Mouse (Mus musculus) MEL (cell line): ENCODE data around the gene Ap3b1. TPM values are rescaled to one million over a fixed set of nuclear protein-coding genes. Genes with fewer than 3 reads are reported as not detected.
"Not testable (repeated sequence)": the region's sequence is repeated elsewhere in the genome, so short reads cannot be mapped to it uniquely, and the experiment has no call there.

Experiments
- DNase-seq: peaks from one replicate; pipeline ENCODE4 v3.0.0; 2011; ENCODE audit warnings: low read depth, low spot score
- H3K27ac ChIP-seq: 2 replicates; pipeline ENCODE4 v1.5.1; 2012; ENCODE audit warnings: low read depth, mild to moderate bottlenecking, control low read depth, low read length, moderate library complexity; ENCODE audit not compliant: control insufficient read depth
- H3K27me3 ChIP-seq, 2 experiments: fragments of 150-350 bp in 1 of 2; sonication (generic) in 1 of 2; 2 replicates each; pipeline ENCODE4 v1.6.1; 2012; ENCODE audit warnings: low read length in 2 of 2, mild to moderate bottlenecking in 2 of 2, improper control_type of control experiment in 1 of 2, moderate library complexity in 1 of 2; ENCODE audit not compliant: insufficient read depth in 2 of 2, control insufficient read depth in 1 of 2
- H3K36me3 ChIP-seq, 2 experiments: 2 replicates each; pipeline ENCODE4 v1.6.1; 2012 to 2014; ENCODE audit warnings: low read length in 2 of 2, improper control_type of control experiment in 1 of 2, inconsistent platforms in 1 of 2, mild to moderate bottlenecking in 1 of 2; ENCODE audit not compliant: insufficient read depth in 2 of 2, control insufficient read depth in 1 of 2
- H3K4me1 ChIP-seq, 2 experiments: fragments of 150-350 bp in 1 of 2; sonication (generic) in 1 of 2; 2 replicates each; pipeline ENCODE4 v1.6.1; 2012; ENCODE audit warnings: low read length in 2 of 2, improper control_type of control experiment in 1 of 2, mild to moderate bottlenecking in 1 of 2; ENCODE audit not compliant: insufficient read depth in 2 of 2, control insufficient read depth in 1 of 2
- H3K4me3 ChIP-seq, 2 experiments: fragments of 150-350 bp in 1 of 2; sonication (generic) in 1 of 2; 2 replicates each; pipeline ENCODE4 v1.5.1; 2012; ENCODE audit warnings: low read depth in 2 of 2, low read length in 2 of 2, mild to moderate bottlenecking in 2 of 2, moderate library complexity in 2 of 2, control low read depth in 1 of 2, improper control_type of control experiment in 1 of 2; ENCODE audit not compliant: control insufficient read depth in 1 of 2, insufficient read depth in 1 of 2
- H3K79me2 ChIP-seq: 2 replicates; pipeline ENCODE4 v1.6.1; 2012; ENCODE audit warnings: mild to moderate bottlenecking, low read length, moderate library complexity; ENCODE audit not compliant: control insufficient read depth, poor library complexity, insufficient read depth
- H3K9ac ChIP-seq: 2 replicates; pipeline ENCODE4 v1.6.1; 2012; ENCODE audit warnings: low read depth, mild to moderate bottlenecking, control low read depth, low read length, moderate library complexity; ENCODE audit not compliant: control insufficient read depth, poor library complexity, severe bottlenecking
- H3K9me3 ChIP-seq: fragments of 150-350 bp; sonication (generic); replicated peaks from 2 replicates; pipeline ENCODE4 v1.6.1; 2012; ENCODE audit warnings: mild to moderate bottlenecking, low read length, improper control_type of control experiment, moderate library complexity; ENCODE audit not compliant: insufficient read depth
- BHLHE40 ChIP-seq: IDR thresholded peaks from 2 replicates; pipeline ENCODE4 v1.6.1; 2012; ENCODE audit warnings: low read depth, mild to moderate bottlenecking, inconsistent platforms, low read length, improper control_type of control experiment, borderline replicate concordance
- CHD1 ChIP-seq: IDR thresholded peaks from 2 replicates; pipeline ENCODE4 v1.6.1; 2012; ENCODE audit warnings: low read depth, mild to moderate bottlenecking, inconsistent platforms, low read length, improper control_type of control experiment
- CTCF ChIP-seq, 3 experiments: IDR thresholded peaks in 2 of 3; conservative IDR thresholded peaks in 1 of 3; 2 replicates each; pipeline ENCODE4 v1.5.1; 2011 to 2012; ENCODE audit warnings: low read length in 3 of 3, low read depth in 2 of 3, mild to moderate bottlenecking in 2 of 3, improper control_type of control experiment in 1 of 3, inconsistent platforms in 1 of 3, mixed read lengths in 1 of 3, moderate library complexity in 1 of 3; ENCODE audit not compliant: control insufficient read depth in 1 of 3, insufficient read depth in 1 of 3, poor library complexity in 1 of 3, severe bottlenecking in 1 of 3
- E2F4 ChIP-seq: IDR thresholded peaks from 2 replicates; pipeline ENCODE4 v1.6.1; 2011; ENCODE audit warnings: low read depth, low read length, improper control_type of control experiment, borderline replicate concordance
- ETS1 ChIP-seq: IDR thresholded peaks from 2 replicates; pipeline ENCODE4 v1.6.1; 2012; ENCODE audit warnings: low read depth, mild to moderate bottlenecking, inconsistent platforms, low read length, improper control_type of control experiment, moderate library complexity
- GABPA ChIP-seq: IDR thresholded peaks from 2 replicates; pipeline ENCODE4 v1.6.1; 2012; ENCODE audit warnings: low read depth, mild to moderate bottlenecking, inconsistent platforms, low read length, improper control_type of control experiment, moderate library complexity
- HCFC1 ChIP-seq: IDR thresholded peaks from 2 replicates; pipeline ENCODE4 v1.6.1; 2012; ENCODE audit warnings: low read depth, mild to moderate bottlenecking, inconsistent platforms, low read length, improper control_type of control experiment, moderate library complexity
- MAX ChIP-seq: IDR thresholded peaks from 2 replicates; pipeline ENCODE4 v1.6.1; 2011; ENCODE audit warnings: low read length, improper control_type of control experiment
- MYB ChIP-seq: IDR thresholded peaks from 2 replicates; pipeline ENCODE4 v1.6.1; 2011; ENCODE audit warnings: mild to moderate bottlenecking, low read depth, low read length, improper control_type of control experiment
- NRF1 ChIP-seq: IDR thresholded peaks from 2 replicates; pipeline ENCODE4 v1.6.1; 2014; ENCODE audit warnings: low read depth, mild to moderate bottlenecking, inconsistent platforms, low read length, improper control_type of control experiment, moderate library complexity; ENCODE audit not compliant: poor library complexity, insufficient read depth, severe bottlenecking
- RAD21 ChIP-seq: IDR thresholded peaks from 2 replicates; pipeline ENCODE4 v1.6.1; 2011; ENCODE audit warnings: mild to moderate bottlenecking, low read depth, low read length, improper control_type of control experiment
- RCOR1 ChIP-seq: IDR thresholded peaks from 2 replicates; pipeline ENCODE4 v1.6.1; 2012; ENCODE audit warnings: low read depth, mild to moderate bottlenecking, inconsistent platforms, low read length, improper control_type of control experiment
- SMC3 ChIP-seq: IDR thresholded peaks from 2 replicates; pipeline ENCODE4 v1.6.1; 2011; ENCODE audit warnings: low read depth, low read length, improper control_type of control experiment
- UBTF ChIP-seq: IDR thresholded peaks from 2 replicates; pipeline ENCODE4 v1.6.1; 2012; ENCODE audit warnings: low read depth, mild to moderate bottlenecking, inconsistent platforms, low read length, improper control_type of control experiment, moderate library complexity, borderline replicate concordance; ENCODE audit not compliant: insufficient read depth
- USF1 ChIP-seq: IDR thresholded peaks from 2 replicates; pipeline ENCODE4 v1.6.1; 2014; ENCODE audit warnings: low read depth, mild to moderate bottlenecking, inconsistent platforms, low read length, improper control_type of control experiment, moderate library complexity
- ZC3H11A ChIP-seq: IDR thresholded peaks from 2 replicates; pipeline ENCODE4 v1.6.1; 2012; ENCODE audit warnings: low read depth, mild to moderate bottlenecking, inconsistent platforms, low read length, improper control_type of control experiment
- ZKSCAN1 ChIP-seq: IDR thresholded peaks from 2 replicates; pipeline ENCODE4 v1.6.1; 2012; ENCODE audit warnings: low read depth, mild to moderate bottlenecking, inconsistent platforms, low read length, improper control_type of control experiment, moderate library complexity
- ZNF384 ChIP-seq: IDR thresholded peaks from 2 replicates; pipeline ENCODE4 v1.6.1; 2012; ENCODE audit warnings: low read depth, mild to moderate bottlenecking, inconsistent platforms, low read length, improper control_type of control experiment
- polyA plus RNA-seq, 2 experiments: library from polyadenylated mRNA; stranded (reverse) in 1 of 2; unstranded in 1 of 2; fragments of >175 nt in 1 of 2; fragments of >200 nt in 1 of 2; gene quantifications; 2 replicates each; pipeline versions ENCODE4 v1.2.1 to v1.2.4; 2012; ENCODE audit warnings: low replicate concordance in 2 of 2, low read depth in 1 of 2; ENCODE audit not compliant: insufficient read length in 2 of 2, insufficient read depth in 1 of 2, missing spikeins in 1 of 2
- total RNA-seq: library from RNA; depleted of rRNA; stranded (reverse); fragments of 300-350 nt; gene quantifications from 2 replicates; pipeline ENCODE4 v1.2.3, GENCODE M21; 2012

The Ap3b1 gene
- total and polyA plus RNA-seq, 3 experiments: 36.7 to 74.5 TPM; not detected in 1

- H3K4me3 ChIP-seq: peak overlapping the region; percentile 79 to 100
- TF ChIP-seq MYB: no peak
- no peak for TF ChIP-seq USF1
- TF ChIP-seq NRF1: 0 out of 2 replicates have a peak, but pooled peaks have one; percentile 10
- no peak for TF ChIP-seq ETS1
- no peak for TF ChIP-seq CTCF (IDR thresholded peaks at IDR 0.05 in 2 of 3, conservative IDR thresholded peaks at IDR 0.05 in 1 of 3; ENCODE audit: control insufficient read depth in 1 of 3, insufficient read depth in 1 of 3, low read depth in 2 of 3, low read length in 3 of 3, poor library complexity in 1 of 3, severe bottlenecking in 1 of 3)
- no peak for TF ChIP-seq SMC3
- no peak for TF ChIP-seq RAD21
- no peak for TF ChIP-seq ZC3H11A
- no peak for TF ChIP-seq MAX
- peaks cover 0 to 14% of the 10 kb centered on the region in 2 experiments; a peak in 3 of 4 replicates for H3K36me3 ChIP-seq
- peak overlapping the region; percentile 90 for H3K9ac ChIP-seq
- H3K4me1 ChIP-seq: peaks cover under 1 to 8% of the 10 kb centered on the region in 2 experiments; a peak in 3 of 4 replicates
- no peaks in the 10 kb centered on the region for H3K9me3 ChIP-seq
- H3K27me3 ChIP-seq: no peaks in the 10 kb centered on the region
- H3K27ac ChIP-seq: peak overlapping the region; percentile 51
- H3K79me2 ChIP-seq: peaks cover 34% of the 10 kb centered on the region
- DNase-seq: peak; percentile 59
Observed at GRCm38 (mm10) chr13:94359282-94359920, 641 bp downstream of the Ap3b1 start.

GRCm38 (mm10) chr13:94361013-94361580, 2.3 kb downstream of the Ap3b1 start:
- not testable (repeated sequence) for H3K9ac ChIP-seq, H3K27ac ChIP-seq, H3K4me3 ChIP-seq, H3K9me3 ChIP-seq, H3K27me3 ChIP-seq
- Histone ChIP-seq H3K36me3 (peaks cover 0 to 22% of the 10 kb centered on the region in 2 experiments; a peak in 3 of 4 replicates), H3K79me2 (peaks cover 43% of the 10 kb centered on the region), H3K4me1 (peaks cover 6 to 16% of the 10 kb centered on the region in 2 experiments)
- TF ChIP-seq ZNF384: peak; percentile 62
- TF ChIP-seq, all 39 proteins: peak for 1; not testable (repeated sequence) for 38
- not testable (repeated sequence) for DNase-seq

- Histone ChIP-seq H3K4me1 (peaks cover 6 to 16% of the 10 kb centered on the region in 2 experiments), H3K36me3 (peaks cover 0 to 19% of the 10 kb centered on the region in 2 experiments), H3K27me3 (no peaks in the 10 kb centered on the region), H3K9me3 (no peaks in the 10 kb centered on the region), H3K27ac (no peak overlapping the region), H3K79me2 (peaks cover 43% of the 10 kb centered on the region), H3K4me3 (no peak overlapping the region), H3K9ac (no peak overlapping the region)
- TF ChIP-seq E2F4 (no peak), GABPA (no peak), HCFC1 (no peak), RCOR1 (no peak), USF1 (no peak), CTCF (IDR thresholded peaks at IDR 0.05 in 2 of 3, conservative IDR thresholded peaks at IDR 0.05 in 1 of 3; ENCODE audit: control insufficient read depth in 1 of 3, insufficient read depth in 1 of 3, low read depth in 2 of 3, low read length in 3 of 3, poor library complexity in 1 of 3, severe bottlenecking in 1 of 3) (no peak), ZKSCAN1 (no peak), ZNF384 (no peak), UBTF (no peak), CHD1 (no peak), BHLHE40 (no peak)
- no peak for DNase-seq
Observed at GRCm38 (mm10) chr13:94364336-94364735, 5.6 kb downstream of the Ap3b1 start.
